Mouse (Mus musculus) G1E (cell line): ENCODE data around the gene Kalrn. TPM values are rescaled to one million over a fixed set of nuclear protein-coding genes. Genes with fewer than 3 reads are reported as not detected.

Experiments
- ATAC-seq: 2 replicates; pipeline ENCODE4 v1.8.0; 2016; ENCODE audit warnings: mild to moderate bottlenecking; ENCODE audit not compliant: insufficient number of reproducible peaks, poor library complexity, low FRiP score, severe bottlenecking; ENCODE audit errors: extremely low read depth
- DNase-seq: peaks from one replicate; pipeline ENCODE4 v3.0.0; 2012; ENCODE audit warnings: low spot score
- H3K27me3 ChIP-seq: 2 replicates; pipeline ENCODE4 v1.6.1; 2012; ENCODE audit warnings: mild to moderate bottlenecking, low read length, inconsistent platforms; ENCODE audit not compliant: insufficient read depth
- H3K36me3 ChIP-seq: replicated peaks from 2 replicates; pipeline ENCODE3; 2012; ENCODE audit warnings: mild to moderate bottlenecking, inconsistent platforms
- H3K4me1 ChIP-seq: 2 replicates; pipeline ENCODE4 v1.6.1; 2012; ENCODE audit warnings: low read depth, low read length, inconsistent platforms, mixed read lengths; ENCODE audit not compliant: insufficient read depth
- H3K4me3 ChIP-seq: 2 replicates; pipeline ENCODE4 v1.5.1; 2012; ENCODE audit warnings: low read depth, mild to moderate bottlenecking, inconsistent platforms, low read length, moderate library complexity, mixed read lengths
- H3K9me3 ChIP-seq: replicated peaks from 2 replicates; pipeline ENCODE4 v1.6.1; 2012; ENCODE audit warnings: inconsistent platforms
- CTCF ChIP-seq: IDR thresholded peaks from 2 replicates; pipeline ENCODE4 v1.5.1; 2012; ENCODE audit warnings: low read depth, low read length, inconsistent platforms, mixed read lengths
- GATA1 ChIP-seq: IDR thresholded peaks from 2 replicates; pipeline ENCODE4 v1.6.1; 2012; ENCODE audit warnings: borderline replicate concordance, low read length, inconsistent platforms, mixed read lengths
- GATA2 ChIP-seq: IDR thresholded peaks from 2 replicates; pipeline ENCODE4 v1.6.1; 2012; ENCODE audit warnings: low read depth, low read length, inconsistent platforms, borderline replicate concordance
- POLR2AphosphoS5 ChIP-seq: IDR thresholded peaks from 2 replicates; pipeline ENCODE4 v1.6.1; 2012; ENCODE audit warnings: low read depth, low read length, inconsistent platforms; ENCODE audit not compliant: insufficient replicate concordance
- TAL1 ChIP-seq: conservative IDR thresholded peaks from 2 replicates; pipeline ENCODE4 v1.6.1; 2012; ENCODE audit warnings: low read depth, low read length, inconsistent platforms, mixed read lengths
- polyA plus RNA-seq: library from polyadenylated mRNA; stranded (reverse); fragments of >175 nt; gene quantifications from 2 replicates; pipeline ENCODE4 v1.2.3, GENCODE M21; 2012
- total RNA-seq, 2 experiments: library from RNA; stranded (forward) in 1 of 2; stranded (reverse) in 1 of 2; fragments of 200-1000 nt in 1 of 2; fragments of >200 nt in 1 of 2; fragmentation: Nextera tagmentation in 1 of 2; gene quantifications; 2 replicates each; pipeline ENCODE4 v1.2.3; 2014 to 2017

The Kalrn gene
- total and polyA plus RNA-seq, 3 experiments: 0.88 to 2.8 (median 1.8) TPM

DNA sequence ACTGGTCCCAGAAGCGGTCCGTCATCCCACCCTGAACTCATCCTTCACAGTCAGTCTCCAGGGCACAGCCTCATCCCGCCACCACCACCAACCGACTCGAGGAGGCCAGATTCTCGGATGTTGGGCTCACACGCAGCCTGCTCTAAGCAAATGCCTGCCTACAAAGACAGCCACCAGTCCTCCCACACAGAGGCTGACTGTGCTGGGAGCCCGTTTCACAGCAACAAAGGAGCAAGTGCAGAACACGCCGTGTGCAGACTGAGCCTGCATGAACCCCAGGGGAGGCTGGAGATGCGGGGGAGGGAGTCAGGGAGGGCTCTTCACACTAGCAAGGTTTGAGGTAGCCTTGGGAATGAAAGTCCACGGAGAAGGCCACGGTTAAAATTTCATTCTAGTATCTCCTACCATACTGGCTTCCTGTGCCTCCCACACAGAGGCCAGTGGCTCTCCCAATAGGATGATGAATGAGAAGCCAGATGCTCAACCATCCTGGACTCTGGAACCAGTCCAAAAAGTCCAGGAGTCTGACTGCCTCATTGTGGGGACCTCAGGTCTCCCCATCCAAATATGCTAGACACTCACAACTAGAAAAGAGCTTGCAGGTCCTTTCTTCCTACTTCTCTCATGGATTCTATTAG lies 59.3 kb downstream of the Kalrn start:
- no peaks in the 10 kb centered on the region for H3K4me1 ChIP-seq
- ATAC-seq: no peak
- no peaks in the 10 kb centered on the region for H3K9me3 ChIP-seq
- H3K27me3 ChIP-seq: peaks cover 9% of the 10 kb centered on the region
- DNase-seq: no peak
- no peak overlapping the region for H3K4me3 ChIP-seq
- H3K36me3 ChIP-seq: no peaks in the 10 kb centered on the region
- TF ChIP-seq CTCF (no peak), POLR2AphosphoS5 (no peak), GATA2 (no peak), GATA1 (no peak), TAL1 (no peak)

DNA sequence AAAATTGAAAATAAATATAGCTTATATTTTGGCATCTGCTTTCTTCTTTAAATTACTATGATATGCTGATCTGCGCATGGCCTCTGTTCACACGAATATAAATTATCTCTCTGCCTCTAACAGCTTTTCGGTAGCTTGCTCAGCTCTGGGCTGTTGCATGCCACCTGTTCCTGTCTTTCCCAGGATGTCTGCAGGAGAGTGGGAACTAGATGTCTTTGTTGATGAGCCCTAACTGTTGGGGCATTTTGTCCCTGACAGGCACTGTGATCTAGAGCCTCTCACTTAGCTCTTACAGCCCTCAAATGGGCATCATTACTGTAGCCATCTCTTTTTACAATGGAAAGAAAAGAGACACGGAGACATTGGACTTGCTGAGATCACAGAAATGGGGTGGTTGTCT lies 61.0 kb downstream of the Kalrn start:
- DNase-seq (no peak), ATAC-seq (no peak)
- no peaks in the 10 kb centered on the region for H3K9me3 ChIP-seq
- H3K4me3 ChIP-seq: no peak overlapping the region
- H3K36me3 ChIP-seq: no peaks in the 10 kb centered on the region
- no peaks in the 10 kb centered on the region for H3K4me1 ChIP-seq
- TF ChIP-seq CTCF (no peak), GATA1 (no peak)
- peaks cover 9% of the 10 kb centered on the region for H3K27me3 ChIP-seq

DNA sequence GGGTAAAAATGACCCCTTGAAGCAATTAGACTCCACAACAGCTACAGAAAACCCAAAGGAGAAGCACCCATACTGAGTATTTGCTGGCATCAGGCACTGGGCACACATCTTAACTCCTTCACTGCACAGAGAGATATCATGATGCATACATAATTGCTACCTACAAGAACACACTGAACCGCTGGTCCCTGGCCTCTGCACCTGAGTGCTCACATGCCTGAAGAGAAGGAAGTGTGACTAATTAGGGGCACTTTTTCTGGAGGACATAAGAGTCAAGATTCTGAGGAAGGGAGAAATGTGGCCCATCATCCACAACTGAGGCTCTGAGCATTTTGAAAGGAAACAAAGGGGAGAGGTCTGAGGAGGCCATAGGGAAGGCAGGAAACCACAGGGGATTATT lies 65.2 kb downstream of the Kalrn start:
- TF ChIP-seq POLR2AphosphoS5: no peak
- TF ChIP-seq GATA1: no peak
- no peak for TF ChIP-seq CTCF
- Histone ChIP-seq H3K4me3 (no peak overlapping the region), H3K27me3 (no peaks in the 10 kb centered on the region), H3K9me3 (no peaks in the 10 kb centered on the region), H3K36me3 (no peaks in the 10 kb centered on the region), H3K4me1 (no peaks in the 10 kb centered on the region)
- ATAC-seq (no peak), DNase-seq (no peak)

DNA sequence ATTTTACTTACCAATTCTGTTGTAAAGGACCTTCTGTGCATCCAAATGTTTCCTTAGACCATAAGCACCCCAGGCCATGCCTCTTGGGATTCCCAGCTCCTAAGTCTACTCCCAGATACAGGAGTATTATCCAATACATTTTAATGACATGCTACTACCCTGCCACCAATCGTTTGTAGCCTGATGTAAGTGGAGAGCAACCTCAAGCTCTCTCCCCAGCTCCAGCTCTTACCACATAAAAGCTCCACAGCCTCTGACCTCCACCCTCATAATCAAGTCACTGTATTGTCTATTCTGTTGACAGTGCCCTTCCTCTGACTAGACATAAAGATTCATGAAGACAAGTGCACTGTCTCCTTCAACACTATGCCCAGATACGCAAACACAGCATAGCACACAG lies 67.3 kb downstream of the Kalrn start:
- H3K27me3 ChIP-seq: no peaks in the 10 kb centered on the region
- no peak for DNase-seq
- no peak overlapping the region for H3K4me3 ChIP-seq
- no peaks in the 10 kb centered on the region for H3K9me3 ChIP-seq
- H3K36me3 ChIP-seq: no peaks in the 10 kb centered on the region
- no peak for ATAC-seq
- TF ChIP-seq GATA2 (no peak), GATA1 (no peak), TAL1 (no peak), POLR2AphosphoS5 (no peak), CTCF (no peak)
- H3K4me1 ChIP-seq: no peaks in the 10 kb centered on the region

DNA sequence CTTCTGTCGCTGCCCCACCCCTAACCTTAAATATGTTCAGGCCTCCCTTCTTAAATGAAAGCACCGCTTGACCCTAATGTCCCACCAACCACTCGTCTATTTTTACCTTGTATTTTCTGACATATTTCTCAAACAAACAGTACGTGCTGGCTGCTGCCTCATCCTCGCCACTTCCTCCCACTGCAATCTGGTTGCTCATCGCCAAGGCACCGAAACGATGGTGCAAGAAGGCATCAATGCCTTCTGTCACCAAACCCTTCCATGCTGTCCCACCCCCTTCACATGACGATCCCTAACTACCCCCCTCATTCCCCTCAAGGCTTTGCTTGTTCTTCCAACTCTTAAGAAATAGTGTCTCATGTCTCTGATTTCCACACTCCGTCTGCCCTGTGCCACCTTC lies 69.1 kb downstream of the Kalrn start:
- DNase-seq (no peak), ATAC-seq (no peak)
- H3K9me3 ChIP-seq: no peaks in the 10 kb centered on the region
- H3K36me3 ChIP-seq: no peaks in the 10 kb centered on the region
- TF ChIP-seq GATA1 (no peak), GATA2 (no peak), POLR2AphosphoS5 (no peak), CTCF (no peak), TAL1 (no peak)
- H3K4me1 ChIP-seq: no peaks in the 10 kb centered on the region
- H3K4me3 ChIP-seq: no peak overlapping the region
- H3K27me3 ChIP-seq: no peaks in the 10 kb centered on the region

DNA sequence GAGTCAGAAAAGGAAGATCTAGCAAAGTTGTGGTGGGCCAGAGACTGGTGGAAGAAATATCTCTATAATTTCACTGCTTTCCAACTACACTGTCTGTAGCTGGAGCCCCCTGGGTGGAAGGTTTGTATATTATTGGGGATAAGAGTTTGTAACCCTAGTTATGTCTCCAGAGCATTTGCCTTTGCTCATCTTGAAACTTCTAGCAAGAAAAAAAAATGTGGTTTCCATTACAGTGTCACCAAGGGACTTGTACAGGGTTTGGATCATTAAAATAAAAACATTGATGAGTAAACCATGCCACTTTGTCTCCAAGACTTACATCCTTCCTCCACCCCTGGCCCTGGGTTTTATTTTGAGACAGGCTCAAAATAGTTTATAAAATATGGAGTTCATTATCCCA lies 71.2 kb downstream of the Kalrn start:
- Histone ChIP-seq H3K4me3 (no peak overlapping the region), H3K9me3 (no peaks in the 10 kb centered on the region), H3K36me3 (no peaks in the 10 kb centered on the region), H3K4me1 (no peaks in the 10 kb centered on the region), H3K27me3 (no peaks in the 10 kb centered on the region)
- TF ChIP-seq POLR2AphosphoS5: no peak
- no peak for TF ChIP-seq CTCF
- no peak for TF ChIP-seq GATA1
- TF ChIP-seq GATA2: no peak
- TF ChIP-seq TAL1: no peak
- DNase-seq (no peak), ATAC-seq (no peak)

DNA sequence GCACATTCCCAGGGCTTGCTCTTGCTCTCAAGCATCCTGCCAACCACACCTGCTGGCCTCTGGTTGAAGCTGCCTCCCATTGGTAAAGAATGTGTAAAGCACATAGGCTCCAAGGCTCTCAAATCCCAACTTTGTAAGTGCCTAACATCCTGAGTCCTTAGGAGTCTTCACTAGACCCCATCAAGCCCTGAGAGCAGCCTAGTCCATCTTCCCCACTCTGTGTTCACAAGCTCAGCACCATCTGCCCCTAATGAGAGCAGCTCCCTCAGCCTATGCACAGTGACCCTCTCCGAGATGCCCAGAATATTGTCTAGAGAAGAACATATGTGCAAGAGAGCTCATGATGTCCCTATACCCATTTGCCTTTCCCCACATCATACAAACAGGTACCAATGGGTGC lies 78.6 kb downstream of the Kalrn start:
- no peak for TF ChIP-seq GATA1
- TF ChIP-seq POLR2AphosphoS5: no peak
- no peak for TF ChIP-seq GATA2
- TF ChIP-seq CTCF: no peak
- TF ChIP-seq TAL1: no peak
- ATAC-seq (no peak), DNase-seq (no peak)
- Histone ChIP-seq H3K27me3 (no peaks in the 10 kb centered on the region; the same call in 1 of the 2 replicates), H3K4me1 (no peaks in the 10 kb centered on the region), H3K9me3 (no peaks in the 10 kb centered on the region), H3K4me3 (no peak overlapping the region), H3K36me3 (no peaks in the 10 kb centered on the region)
